Mouse (Mus musculus) heart, embryonic 14.5 days (tissue): Measurements from ENCODE around the gene Ubtd2. TPM values are rescaled to one million over a fixed set of nuclear protein-coding genes. Genes with fewer than 3 reads are reported as not detected.

ENCODE experiments used
- ATAC-seq: fragments of 200-750 bp; cut with Nextera tagmentation; 2 replicates; pipeline ENCODE4 v1.8.0; 2017; ENCODE audit warnings: low read depth, moderate TSS enrichment; ENCODE audit not compliant: insufficient number of reproducible peaks, insufficient read depth, low FRiP score
- H3K27ac ChIP-seq, 2 experiments: fragments of 200-500 bp in 1 of 2; fragments of 300-500 bp in 1 of 2; sonication (generic) in 1 of 2; replicated peaks in 1 of 2; 2 replicates each; pipeline ENCODE4 v1.5.1; 2012 to 2014; ENCODE audit warnings: low read depth in 2 of 2, low read length in 2 of 2, control low read depth in 1 of 2, mild to moderate bottlenecking in 1 of 2, mixed read lengths in 1 of 2; ENCODE audit not compliant: control insufficient read depth in 1 of 2, insufficient read depth in 1 of 2
- H3K27me3 ChIP-seq: fragments of 300-500 bp; sonication (generic); 2 replicates; pipeline ENCODE4 v1.6.1; 2014; ENCODE audit warnings: mild to moderate bottlenecking, low read length, control low read depth; ENCODE audit not compliant: control insufficient read depth, insufficient read depth
- H3K36me3 ChIP-seq: fragments of 300-500 bp; sonication (generic); 2 replicates; pipeline ENCODE4 v1.6.1; 2014; ENCODE audit warnings: mild to moderate bottlenecking, control low read depth, low read length, mixed read lengths; ENCODE audit not compliant: control insufficient read depth, insufficient read depth
- H3K4me1 ChIP-seq, 2 experiments: fragments of 200-500 bp in 1 of 2; fragments of 300-500 bp in 1 of 2; sonication (generic) in 1 of 2; 2 replicates each; pipeline ENCODE4 v1.6.1; 2012 to 2014; ENCODE audit warnings: low read length in 2 of 2, control low read depth in 1 of 2, mixed read lengths in 1 of 2; ENCODE audit not compliant: control insufficient read depth in 2 of 2, insufficient read depth in 2 of 2
- H3K4me2 ChIP-seq: fragments of 300-500 bp; sonication (generic); 2 replicates; pipeline ENCODE4 v1.6.1; 2014; ENCODE audit warnings: mild to moderate bottlenecking, low read length
- H3K4me3 ChIP-seq, 2 experiments: fragments of 200-500 bp in 1 of 2; fragments of 300-500 bp in 1 of 2; sonication (generic) in 1 of 2; 2 replicates each; pipeline ENCODE4 v1.5.1; 2012 to 2014; ENCODE audit warnings: low read length in 2 of 2, mild to moderate bottlenecking in 2 of 2, control low read depth in 1 of 2, low read depth in 1 of 2, moderate library complexity in 1 of 2; ENCODE audit not compliant: control insufficient read depth in 1 of 2, insufficient read depth in 1 of 2
- H3K9ac ChIP-seq: fragments of 300-500 bp; sonication (generic); 2 replicates; pipeline ENCODE4 v1.6.1; 2014; ENCODE audit warnings: mild to moderate bottlenecking, low read length
- H3K9me3 ChIP-seq: fragments of 300-500 bp; sonication (generic); 2 replicates; pipeline ENCODE4 v1.6.1; 2016; ENCODE audit warnings: low read length, control low read depth; ENCODE audit not compliant: control insufficient read depth
- WGBS: fragments of 180-500 bp; shearing (Covaris S2); extraction: QIAGEN DNeasy Blood & Tissue Kit; methylation state at CpG from one replicate; pipeline ENCODE4 v1.1.7; 2014; 5-methylcytosine and 5-hydroxymethylcytosine counted together
- polyA plus RNA-seq: library from polyadenylated mRNA; unstranded; fragments of >200 nt; fragmentation: Nextera tagmentation; extraction: Ambion mirVana; gene quantifications from 2 replicates; pipeline ENCODE4 v1.2.1, GENCODE M21; 2014

Gene Ubtd2
- polyA plus RNA-seq, 1 experiment from 2014 or later: 30.2 TPM

GRCm38 (mm10) chr11:32425043-32425658, 30.0 kb upstream of the Ubtd2 start:
- Histone ChIP-seq H3K4me3 (no peak overlapping the region), H3K9ac (no peak overlapping the region), H3K27me3 (no peaks in the 10 kb centered on the region), H3K36me3 (peaks cover 52% of the 10 kb centered on the region), H3K4me1 (no peaks in the 10 kb centered on the region), H3K9me3 (no peaks in the 10 kb centered on the region), H3K27ac (no peak overlapping the region), H3K4me2 (no peak overlapping the region)
- WGBS: 70% methylated on average over 10 of the region's 10 CpGs
- ATAC-seq: no peak

GRCm38 (mm10) chr11:32427537-32427936, 27.6 kb upstream of the Ubtd2 start:
- no peak overlapping the region for H3K27ac ChIP-seq
- no peaks in the 10 kb centered on the region for H3K4me1 ChIP-seq
- no peaks in the 10 kb centered on the region for H3K9me3 ChIP-seq
- H3K9ac ChIP-seq: no peak overlapping the region
- no peak for ATAC-seq
- H3K4me3 ChIP-seq: no peak overlapping the region
- WGBS: 80% methylated on average over 7 of the region's 7 CpGs
- peaks cover 31% of the 10 kb centered on the region for H3K36me3 ChIP-seq
- H3K4me2 ChIP-seq: no peak overlapping the region
- no peaks in the 10 kb centered on the region for H3K27me3 ChIP-seq

GRCm38 (mm10) chr11:32435410-32436060, 19.6 kb upstream of the Ubtd2 start:
- no peak overlapping the region for H3K4me3 ChIP-seq
- H3K4me1 ChIP-seq: peaks cover 4 to 9% of the 10 kb centered on the region in 2 experiments; a peak in 3 of 4 replicates
- H3K27ac ChIP-seq: peak overlapping the region; percentile 59 to 68
- H3K4me2 ChIP-seq: no peak overlapping the region
- peak; percentile 87 for ATAC-seq
- no peak overlapping the region for H3K9ac ChIP-seq
- no peaks in the 10 kb centered on the region for H3K36me3 ChIP-seq
- H3K9me3 ChIP-seq: no peaks in the 10 kb centered on the region
- WGBS: 46% methylated on average over 6 of the region's 6 CpGs
- H3K27me3 ChIP-seq: no peaks in the 10 kb centered on the region

- Histone ChIP-seq H3K9me3 (no peaks in the 10 kb centered on the region), H3K27me3 (no peaks in the 10 kb centered on the region), H3K4me3 (no peak overlapping the region), H3K27ac (no peak overlapping the region), H3K4me2 (no peak overlapping the region), H3K36me3 (no peaks in the 10 kb centered on the region), H3K4me1 (no peaks in the 10 kb centered on the region; a peak in 1 of 4 replicates), H3K9ac (no peak overlapping the region)
- WGBS: 69% methylated on average over 3 of the region's 3 CpGs
- no peak for ATAC-seq
These were observed 12.6 kb upstream of the Ubtd2 start for GRCm38 (mm10) chr11:32442576-32442975.

GRCm38 (mm10) chr11:32444266-32444665, 10.9 kb upstream of the Ubtd2 start:
- H3K4me3 ChIP-seq: no peak overlapping the region
- H3K4me1 ChIP-seq: no peaks in the 10 kb centered on the region; a peak in 1 of 4 replicates
- no peaks in the 10 kb centered on the region for H3K27me3 ChIP-seq
- no peak overlapping the region for H3K4me2 ChIP-seq
- no peak overlapping the region for H3K27ac ChIP-seq
- H3K9me3 ChIP-seq: no peaks in the 10 kb centered on the region
- WGBS: 54% methylated on average over 1 of the region's 1 CpGs
- ATAC-seq: no peak
- H3K9ac ChIP-seq: no peak overlapping the region
- H3K36me3 ChIP-seq: no peaks in the 10 kb centered on the region

DNA sequence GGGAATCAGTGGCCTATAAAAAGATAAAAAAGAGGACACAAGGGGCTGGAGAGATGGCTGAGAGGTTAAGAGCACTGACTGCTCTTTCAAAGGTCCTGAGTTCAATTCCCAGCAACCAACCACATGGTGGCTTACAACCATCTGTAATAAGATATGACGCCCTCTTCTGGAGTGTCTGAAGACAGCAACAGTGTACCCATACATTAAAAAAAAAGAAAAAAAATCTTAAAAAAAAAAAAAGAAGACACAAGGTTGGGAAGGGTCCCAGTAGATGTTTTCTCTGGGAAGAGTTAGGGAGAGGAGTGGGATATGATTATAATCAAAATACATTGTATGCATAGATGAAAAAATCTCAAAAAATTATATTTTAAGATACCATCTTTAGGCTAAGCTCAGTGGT, 10.0 kb upstream of the Ubtd2 start:
- Histone ChIP-seq H3K4me1 (no peaks in the 10 kb centered on the region; a peak in 1 of 4 replicates), H3K4me2 (no peak overlapping the region), H3K36me3 (no peaks in the 10 kb centered on the region), H3K9me3 (no peaks in the 10 kb centered on the region), H3K4me3 (no peak overlapping the region), H3K9ac (no peak overlapping the region), H3K27ac (no peak overlapping the region), H3K27me3 (no peaks in the 10 kb centered on the region)
- no peak for ATAC-seq
- 71% methylated on average over 1 of the region's 1 CpGs for WGBS

DNA sequence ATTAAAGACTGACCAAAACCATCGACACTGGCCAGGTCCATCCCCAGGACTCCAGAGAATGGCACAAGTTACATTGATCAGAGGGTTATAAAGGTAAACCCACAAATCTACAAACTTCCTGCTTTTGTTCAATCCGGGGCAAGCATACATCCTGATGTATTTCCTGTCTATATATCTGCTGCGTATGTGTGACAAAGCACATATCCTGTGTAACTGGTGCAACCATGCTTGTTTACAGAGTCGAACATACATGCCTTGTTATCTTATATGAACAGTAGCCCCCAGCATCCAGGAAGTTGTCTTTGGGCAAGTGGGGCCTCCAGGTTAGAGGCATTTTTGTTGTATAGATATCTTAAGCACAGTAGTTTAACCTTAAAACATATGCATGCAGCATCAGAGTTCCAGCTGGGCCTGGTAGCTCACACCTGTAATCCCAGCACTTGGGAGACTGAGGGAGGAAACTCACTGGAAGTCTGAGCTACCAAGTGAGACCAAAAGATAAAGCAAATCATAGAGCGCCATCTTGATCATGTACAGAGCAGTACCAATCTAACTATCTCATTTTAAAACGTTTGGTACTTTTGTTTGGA, 9.4 kb upstream of the Ubtd2 start:
- Histone ChIP-seq H3K4me1 (peaks cover 0 to 2% of the 10 kb centered on the region in 2 experiments; a peak in 1 of 4 replicates), H3K27ac (no peak overlapping the region), H3K27me3 (no peaks in the 10 kb centered on the region), H3K9ac (no peak overlapping the region), H3K9me3 (no peaks in the 10 kb centered on the region), H3K36me3 (no peaks in the 10 kb centered on the region), H3K4me3 (no peak overlapping the region), H3K4me2 (no peak overlapping the region)
- no peak for ATAC-seq
- WGBS: 61% methylated on average over 6 of the region's 6 CpGs
